Mouse (Mus musculus) neural tube, embryonic 13.5 days (tissue): ENCODE measurements around the gene Best3. TPM values are rescaled to one million over a fixed set of nuclear protein-coding genes. Genes with fewer than 3 reads are reported as not detected.

Experiments used
- ATAC-seq: fragments of 200-750 bp; cut with Nextera tagmentation; 2 replicates; pipeline ENCODE4 v1.8.0; 2017; ENCODE audit warnings: low read depth, mild to moderate bottlenecking, moderate TSS enrichment, moderate library complexity
- H3K27ac ChIP-seq: fragments of 300-500 bp; sonication (generic); replicated peaks from 2 replicates; pipeline ENCODE4 v1.5.1; 2015; ENCODE audit warnings: moderate library complexity, mild to moderate bottlenecking, inconsistent platforms
- H3K27me3 ChIP-seq: fragments of 300-500 bp; sonication (generic); 2 replicates; pipeline ENCODE4 v1.6.1; 2015; ENCODE audit warnings: mild to moderate bottlenecking, inconsistent platforms
- H3K36me3 ChIP-seq: fragments of 300-500 bp; sonication (generic); 2 replicates; pipeline ENCODE4 v1.6.1; 2015; ENCODE audit warnings: mild to moderate bottlenecking, inconsistent platforms
- H3K4me1 ChIP-seq: fragments of 300-500 bp; sonication (generic); replicated peaks from 2 replicates; pipeline ENCODE4 v1.6.1; 2015; ENCODE audit warnings: inconsistent platforms
- H3K4me2 ChIP-seq: fragments of 300-500 bp; sonication (generic); 2 replicates; pipeline ENCODE4 v1.6.1; 2015; ENCODE audit warnings: inconsistent platforms, mild to moderate bottlenecking, moderate library complexity
- H3K4me3 ChIP-seq: fragments of 300-500 bp; sonication (generic); 2 replicates; pipeline ENCODE4 v1.5.1; 2015; ENCODE audit warnings: mild to moderate bottlenecking, inconsistent platforms
- H3K9ac ChIP-seq: fragments of 300-500 bp; sonication (generic); 2 replicates; pipeline ENCODE4 v1.6.1; 2015; ENCODE audit warnings: moderate library complexity, mild to moderate bottlenecking, inconsistent platforms
- H3K9me3 ChIP-seq: fragments of 300-500 bp; sonication (generic); 2 replicates; pipeline ENCODE4 v1.6.1; 2016; ENCODE audit warnings: inconsistent platforms
- WGBS: fragments of 180-500 bp; shearing (Covaris S2); methylation state at CpG from one replicate; pipeline ENCODE4 v1.1.7; 2015; 5-methylcytosine and 5-hydroxymethylcytosine counted together
- polyA plus RNA-seq: library from polyadenylated mRNA; unstranded; fragments of >200 nt; fragmentation: Nextera tagmentation; extraction: Ambion mirVana; gene quantifications from 2 replicates; pipeline ENCODE4 v1.2.1, GENCODE M21; 2015

Gene Best3
- 0.34 TPM in 1 of 2 replicates, not detected in the other for polyA plus RNA-seq

- H3K27ac ChIP-seq, result 0 out of 2 replicates have a peak within 1 kb of the TSS, but pooled peaks have one; percentile 20
Observed at GRCm38 (mm10) chr10:116986264-116987082, at the start of gene Best3. TSS of gene Best3 (plus strand) at chr10:116986314.

GRCm38 (mm10) chr10:116943025-116943424, 43.1 kb upstream of the Best3 start:
- no peak overlapping the region for H3K9ac ChIP-seq
- H3K4me1 ChIP-seq, result peaks cover 22% of the 10 kb centered on the region
- peaks cover 21% of the 10 kb centered on the region for H3K36me3 ChIP-seq
- H3K27me3 ChIP-seq, result no peaks in the 10 kb centered on the region
- no peak overlapping the region for H3K4me3 ChIP-seq
- no peak overlapping the region for H3K4me2 ChIP-seq
- WGBS, result 93% methylated on average over 6 of the region's 6 CpGs
- no peak overlapping the region for H3K27ac ChIP-seq
- no peaks in the 10 kb centered on the region for H3K9me3 ChIP-seq
- ATAC-seq, result no peak

More at GRCm38 (mm10) chr10:116986264-116987082, at the start of gene Best3:
- H3K36me3 ChIP-seq, result no peaks in the 10 kb centered on the region
- H3K9me3 ChIP-seq, result no peaks in the 10 kb centered on the region
- 0 out of 2 replicates have a peak within 1 kb of the TSS, but pooled peaks have one; percentile 8 for H3K9ac ChIP-seq
- peak within 1 kb of the TSS; percentile 16; the same call in 1 of the 2 replicates for H3K4me2 ChIP-seq
- WGBS, result 44% methylated on average over 21 of the region's 21 CpGs
- peaks cover 25% of the 10 kb centered on the region for H3K4me1 ChIP-seq
- no peaks in the 10 kb centered on the region for H3K27me3 ChIP-seq
- ATAC-seq, result no peak
- no peak within 1 kb of the TSS for H3K4me3 ChIP-seq

- Histone ChIP-seq H3K4me3 (no peak overlapping the region), H3K4me1 (peaks cover 34% of the 10 kb centered on the region), H3K27ac (no peak overlapping the region), H3K9me3 (no peaks in the 10 kb centered on the region), H3K4me2 (no peak overlapping the region), H3K27me3 (no peaks in the 10 kb centered on the region), H3K36me3 (peaks cover 10% of the 10 kb centered on the region), H3K9ac (no peak overlapping the region)
- no peak for ATAC-seq
- WGBS, result 90% methylated on average over 3 of the region's 3 CpGs
Observed at GRCm38 (mm10) chr10:116944144-116944543, 42.0 kb upstream of the Best3 start.

- peaks cover 37% of the 10 kb centered on the region for H3K4me1 ChIP-seq
- H3K27me3 ChIP-seq, result no peaks in the 10 kb centered on the region
- H3K9ac ChIP-seq, result no peak overlapping the region
- no peak overlapping the region for H3K27ac ChIP-seq
- H3K9me3 ChIP-seq, result no peaks in the 10 kb centered on the region
- H3K4me2 ChIP-seq, result no peak overlapping the region
- no peak overlapping the region for H3K4me3 ChIP-seq
- ATAC-seq, result no peak
- WGBS, result 65% methylated on average over 10 of the region's 10 CpGs
- H3K36me3 ChIP-seq, result peaks cover 9% of the 10 kb centered on the region
Observed at GRCm38 (mm10) chr10:116944940-116945339, 41.2 kb upstream of the Best3 start.

- Histone ChIP-seq H3K9ac (no peak overlapping the region), H3K4me1 (peaks cover 42% of the 10 kb centered on the region), H3K36me3 (no peaks in the 10 kb centered on the region), H3K9me3 (no peaks in the 10 kb centered on the region), H3K4me2 (peak overlapping the region; percentile 71), H3K27ac (no peak overlapping the region), H3K4me3 (peak overlapping the region; percentile 88), H3K27me3 (no peaks in the 10 kb centered on the region)
- WGBS, result 80% methylated on average over 9 of the region's 9 CpGs
- ATAC-seq, result no peak
Observed at GRCm38 (mm10) chr10:116948414-116948813, 37.7 kb upstream of the Best3 start.

- peaks cover 42% of the 10 kb centered on the region for H3K4me1 ChIP-seq
- peak overlapping the region; percentile 92 for H3K27ac ChIP-seq
- peak overlapping the region; percentile 87 for H3K9ac ChIP-seq
- H3K4me3 ChIP-seq, result peak overlapping the region; percentile 88
- H3K27me3 ChIP-seq, result no peaks in the 10 kb centered on the region
- H3K9me3 ChIP-seq, result no peaks in the 10 kb centered on the region
- no peaks in the 10 kb centered on the region for H3K36me3 ChIP-seq
- ATAC-seq, result no peak; the same call in 1 of the 2 replicates
- 2% methylated on average over 44 of the region's 44 CpGs for WGBS
- H3K4me2 ChIP-seq, result peak overlapping the region; percentile 71
Observed at GRCm38 (mm10) chr10:116949111-116950008, 36.8 kb upstream of the Best3 start.

GRCm38 (mm10) chr10:116950009-116950769, 35.9 kb upstream of the Best3 start, which contains the start of gene Rab3ip:
TSS of gene Rab3ip (minus strand) at chr10:116950769.
- Histone ChIP-seq H3K27ac (peak within 1 kb of the TSS; percentile 92), H3K36me3 (no peaks in the 10 kb centered on the region), H3K9me3 (no peaks in the 10 kb centered on the region), H3K27me3 (no peaks in the 10 kb centered on the region), H3K4me3 (peak within 1 kb of the TSS; percentile 88), H3K4me1 (peaks cover 38% of the 10 kb centered on the region), H3K9ac (peak within 1 kb of the TSS; percentile 87), H3K4me2 (peak within 1 kb of the TSS; percentile 71)
- peak; percentile 94 for ATAC-seq
- WGBS, result under 1% methylated on average over 81 of the region's 103 CpGs

- no peak overlapping the region for H3K27ac ChIP-seq
- peak overlapping the region; percentile 45; the same call in 1 of the 2 replicates for H3K9ac ChIP-seq
- H3K4me3 ChIP-seq, result peak overlapping the region; percentile 88
- no peaks in the 10 kb centered on the region for H3K9me3 ChIP-seq
- H3K4me2 ChIP-seq, result peak overlapping the region; percentile 51
- ATAC-seq, result no peak
- no peaks in the 10 kb centered on the region for H3K36me3 ChIP-seq
- H3K27me3 ChIP-seq, result no peaks in the 10 kb centered on the region
- 17% methylated on average over 5 of the region's 5 CpGs for WGBS
- H3K4me1 ChIP-seq, result peaks cover 32% of the 10 kb centered on the region
Observed at GRCm38 (mm10) chr10:116950886-116951285, 35.2 kb upstream of the Best3 start.

- Histone ChIP-seq H3K4me1 (0 out of 2 replicates have a peak, but pooled peaks cover 5% of the 10 kb centered on the region), H3K36me3 (no peaks in the 10 kb centered on the region), H3K27me3 (no peaks in the 10 kb centered on the region), H3K4me2 (no peak overlapping the region), H3K9me3 (no peaks in the 10 kb centered on the region), H3K4me3 (no peak overlapping the region), H3K9ac (no peak overlapping the region), H3K27ac (no peak overlapping the region)
- ATAC-seq, result no peak
- WGBS, result 96% methylated on average over 6 of the region's 6 CpGs
Observed at GRCm38 (mm10) chr10:116955191-116955590, 30.9 kb upstream of the Best3 start.

GRCm38 (mm10) chr10:116956483-116957158, 29.5 kb upstream of the Best3 start:
- no peaks in the 10 kb centered on the region for H3K36me3 ChIP-seq
- ATAC-seq, result no peak
- H3K27me3 ChIP-seq, result no peaks in the 10 kb centered on the region
- no peaks in the 10 kb centered on the region for H3K4me1 ChIP-seq
- WGBS, result 92% methylated on average over 11 of the region's 11 CpGs
- no peak overlapping the region for H3K27ac ChIP-seq
- H3K4me3 ChIP-seq, result no peak overlapping the region
- no peak overlapping the region for H3K9ac ChIP-seq
- no peak overlapping the region for H3K4me2 ChIP-seq
- H3K9me3 ChIP-seq, result no peaks in the 10 kb centered on the region
